Mouse (Mus musculus) E14TG2a.4 (cell line): ENCODE results near the gene Celf2.
"Not testable (repeated sequence)": the region's sequence is repeated elsewhere in the genome, so short reads cannot be mapped to it uniquely, and the experiment has no call there.

ENCODE experiments used
- H3K27me3 ChIP-seq: 2 replicates; pipeline ENCODE4 v1.6.1; 2014; ENCODE audit warnings: low read length, control low read depth; ENCODE audit not compliant: insufficient read depth
- H3K36me3 ChIP-seq: 2 replicates; pipeline ENCODE4 v1.6.1; 2014; ENCODE audit warnings: low read length, control low read depth; ENCODE audit not compliant: insufficient read depth
- H3K4me1 ChIP-seq: replicated peaks from 2 replicates; pipeline ENCODE4 v1.6.1; 2014; ENCODE audit warnings: low read depth, low read length, control low read depth
- H3K4me3 ChIP-seq: replicated peaks from 2 replicates; pipeline ENCODE4 v1.5.1; 2014; ENCODE audit warnings: mild to moderate bottlenecking, low read length
- H3K9me3 ChIP-seq: 2 replicates; pipeline ENCODE4 v1.6.1; 2014; ENCODE audit warnings: low read length, control low read depth
- CTCF ChIP-seq: conservative IDR thresholded peaks from 2 replicates; pipeline ENCODE4 v1.5.1; 2014; ENCODE audit warnings: low read length
- NANOG ChIP-seq: IDR thresholded peaks from 2 replicates; pipeline ENCODE4 v1.6.1; 2014; ENCODE audit warnings: borderline replicate concordance, low read length, mixed read lengths
- POU5F1 ChIP-seq: IDR thresholded peaks from 2 replicates; pipeline ENCODE4 v1.6.1; 2014; ENCODE audit warnings: low read length, borderline replicate concordance

Celf2 gene

DNA sequence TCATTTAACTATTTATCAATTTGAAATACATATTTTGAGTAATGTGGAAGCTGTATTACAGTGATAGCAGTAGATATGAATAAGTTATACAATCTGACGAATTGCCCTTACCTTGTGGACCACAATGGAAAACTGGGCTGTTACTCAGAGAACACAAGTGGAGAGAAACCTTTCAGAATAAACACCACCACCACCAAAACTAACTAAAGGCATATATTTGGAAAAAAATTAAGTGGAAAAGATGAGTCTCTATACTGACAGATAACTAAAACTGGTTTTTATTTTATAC is 910.5 kb downstream of the Celf2 start:
- H3K4me3 ChIP-seq = no peak overlapping the region
- no peak for TF ChIP-seq CTCF
- no peak for TF ChIP-seq POU5F1
- TF ChIP-seq NANOG = no peak
- H3K9me3 ChIP-seq = no peaks in the 10 kb centered on the region
- H3K4me1 ChIP-seq = peaks cover 15% of the 10 kb centered on the region
- H3K36me3 ChIP-seq = no peaks in the 10 kb centered on the region
- H3K27me3 ChIP-seq = no peaks in the 10 kb centered on the region

DNA sequence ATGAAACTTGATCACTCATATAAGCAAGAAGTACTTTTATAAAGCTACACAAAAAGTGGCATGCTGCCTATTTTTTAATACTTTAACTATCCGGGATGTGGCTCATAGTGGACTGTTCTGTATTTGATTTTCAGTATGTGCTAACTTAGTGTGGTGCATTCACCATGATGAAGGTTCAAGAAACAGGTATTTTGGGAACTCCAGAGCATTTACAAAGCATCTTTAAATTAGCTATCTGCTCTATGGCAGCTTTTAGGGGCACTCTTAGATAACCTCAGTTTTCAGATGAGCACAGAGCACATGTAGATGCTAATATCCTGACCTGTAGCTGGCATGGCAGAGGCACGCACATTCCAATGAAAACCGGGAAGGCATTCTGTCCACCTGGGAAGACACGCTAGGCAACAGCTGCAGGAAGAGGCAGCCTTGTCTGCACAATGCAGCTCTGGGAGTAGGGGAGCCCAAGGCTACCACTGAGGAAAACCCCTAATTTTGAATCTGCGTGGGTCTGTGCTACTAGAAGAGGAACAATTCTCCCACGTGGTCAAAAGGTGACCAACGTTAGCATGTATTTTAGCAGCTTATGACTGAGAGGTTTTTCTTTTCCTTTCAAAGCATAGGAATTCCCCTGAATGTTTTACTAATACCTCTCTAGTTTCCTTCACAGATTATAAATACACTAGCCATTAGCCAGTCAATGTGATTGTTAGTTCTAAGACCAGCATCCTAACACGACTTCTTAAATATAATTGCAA is 911.1 kb downstream of the Celf2 start:
- TF ChIP-seq NANOG (no peak), CTCF (no peak), POU5F1 (no peak)
- Histone ChIP-seq H3K4me1 (peaks cover 17% of the 10 kb centered on the region), H3K9me3 (no peaks in the 10 kb centered on the region), H3K36me3 (no peaks in the 10 kb centered on the region), H3K27me3 (no peaks in the 10 kb centered on the region), H3K4me3 (no peak overlapping the region)

GRCm38 (mm10) chr2:6594736-6595135 is 914.6 kb downstream of the Celf2 start:
- H3K4me1 ChIP-seq = peaks cover 17% of the 10 kb centered on the region
- TF ChIP-seq NANOG = no peak
- TF ChIP-seq POU5F1 = no peak
- no peak for TF ChIP-seq CTCF
- H3K27me3 ChIP-seq = no peaks in the 10 kb centered on the region
- no peaks in the 10 kb centered on the region for H3K9me3 ChIP-seq
- H3K4me3 ChIP-seq = no peak overlapping the region
- H3K36me3 ChIP-seq = no peaks in the 10 kb centered on the region

- TF ChIP-seq NANOG = no peak
- no peak for TF ChIP-seq CTCF
- no peak for TF ChIP-seq POU5F1
- Histone ChIP-seq H3K4me1 (peaks cover 17% of the 10 kb centered on the region), H3K36me3 (no peaks in the 10 kb centered on the region), H3K27me3 (no peaks in the 10 kb centered on the region), H3K4me3 (no peak overlapping the region), H3K9me3 (no peaks in the 10 kb centered on the region)
Observed at GRCm38 (mm10) chr2:6594160-6594559, 915.2 kb downstream of the Celf2 start.

DNA sequence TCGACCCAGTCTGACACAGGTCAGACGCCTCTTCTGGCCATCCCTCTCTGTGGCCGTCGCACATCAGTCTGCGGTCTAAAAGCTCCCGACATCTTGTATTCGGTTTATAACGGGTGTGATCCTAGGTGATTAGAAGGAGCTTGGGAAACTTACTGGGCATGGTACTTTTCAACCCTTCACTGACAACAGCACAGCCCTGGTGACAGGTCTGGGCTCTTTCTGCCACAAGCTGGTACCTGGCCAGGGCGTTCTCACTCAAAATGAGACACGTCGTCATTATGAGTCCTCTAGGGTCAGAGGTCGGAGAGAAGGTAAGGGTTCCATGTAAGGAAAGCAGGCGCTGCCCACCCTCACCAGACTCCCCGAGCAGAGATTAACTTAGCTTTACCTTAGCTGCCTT is 915.6 kb downstream of the Celf2 start:
- H3K36me3 ChIP-seq = no peaks in the 10 kb centered on the region
- H3K4me1 ChIP-seq = peaks cover 17% of the 10 kb centered on the region
- TF ChIP-seq NANOG = no peak
- TF ChIP-seq CTCF = no peak
- no peak for TF ChIP-seq POU5F1
- H3K27me3 ChIP-seq = no peaks in the 10 kb centered on the region
- no peaks in the 10 kb centered on the region for H3K9me3 ChIP-seq
- no peak overlapping the region for H3K4me3 ChIP-seq

DNA sequence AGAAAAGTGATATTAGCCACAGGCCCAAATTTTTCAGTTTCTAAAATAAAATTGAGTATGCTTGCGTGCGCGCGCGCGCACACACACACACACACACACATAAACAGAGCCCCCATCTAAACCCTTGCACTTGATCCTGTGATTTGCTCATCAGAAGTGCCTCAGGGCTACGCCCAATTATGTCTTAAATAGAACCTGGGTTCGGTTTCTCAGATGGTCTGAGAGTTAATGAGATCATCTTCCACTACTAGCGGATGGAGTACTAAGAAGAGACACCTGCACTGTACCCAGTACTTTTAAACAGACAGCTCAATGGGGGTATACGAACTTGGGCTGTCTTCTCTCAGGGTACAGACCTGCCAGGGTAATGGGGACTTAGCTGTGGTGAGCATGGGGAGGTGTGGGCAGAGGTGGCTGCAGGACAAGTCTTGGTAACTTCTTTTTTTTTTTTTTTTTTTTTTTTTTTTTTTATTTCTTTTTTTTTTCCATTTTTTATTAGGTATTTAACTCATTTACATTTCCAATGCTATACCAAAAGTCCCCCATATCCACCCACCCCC is 923.2 kb downstream of the Celf2 start:
- no peaks in the 10 kb centered on the region for H3K36me3 ChIP-seq
- H3K27me3 ChIP-seq = no peaks in the 10 kb centered on the region
- no peak for TF ChIP-seq NANOG
- no peak for TF ChIP-seq CTCF
- no peak for TF ChIP-seq POU5F1
- H3K4me1 ChIP-seq = no peaks in the 10 kb centered on the region
- no peak overlapping the region for H3K4me3 ChIP-seq
- no peaks in the 10 kb centered on the region for H3K9me3 ChIP-seq

GRCm38 (mm10) chr2:6585069-6585754 is 924.2 kb downstream of the Celf2 start:
- Histone ChIP-seq H3K4me1 (no peaks in the 10 kb centered on the region), H3K36me3 (no peaks in the 10 kb centered on the region), H3K9me3 (no peaks in the 10 kb centered on the region), H3K4me3 (no peak overlapping the region), H3K27me3 (no peaks in the 10 kb centered on the region)
- TF ChIP-seq CTCF = no peak
- no peak for TF ChIP-seq POU5F1
- no peak for TF ChIP-seq NANOG

GRCm38 (mm10) chr2:6582711-6583110 is 926.7 kb downstream of the Celf2 start:
- no peaks in the 10 kb centered on the region for H3K4me1 ChIP-seq
- no peak for TF ChIP-seq NANOG
- TF ChIP-seq POU5F1 = no peak
- no peak for TF ChIP-seq CTCF
- H3K27me3 ChIP-seq = no peaks in the 10 kb centered on the region
- no peak overlapping the region for H3K4me3 ChIP-seq
- H3K36me3 ChIP-seq = no peaks in the 10 kb centered on the region
- no peaks in the 10 kb centered on the region for H3K9me3 ChIP-seq

- Histone ChIP-seq H3K9me3 (no peaks in the 10 kb centered on the region), H3K27me3 (no peaks in the 10 kb centered on the region), H3K36me3 (no peaks in the 10 kb centered on the region), H3K4me1 (no peaks in the 10 kb centered on the region), H3K4me3 (no peak overlapping the region)
- TF ChIP-seq POU5F1 (no peak), NANOG (no peak), CTCF (no peak)
Observed at GRCm38 (mm10) chr2:6580066-6580465, 929.3 kb downstream of the Celf2 start.

GRCm38 (mm10) chr2:6575316-6575715 is 934.0 kb downstream of the Celf2 start:
- not testable (repeated sequence) for H3K27me3 ChIP-seq, H3K36me3 ChIP-seq, H3K4me3 ChIP-seq, H3K9me3 ChIP-seq, H3K4me1 ChIP-seq
